Mouse (Mus musculus) stomach, embryonic 16.5 days (tissue): ENCODE data around the gene D130052B06Rik. TPM values are rescaled to one million over a fixed set of nuclear protein-coding genes. Genes with fewer than 3 reads are reported as not detected.

Source experiments
- polyA plus RNA-seq: library from polyadenylated mRNA; unstranded; fragments of >200 nt; fragmentation: Nextera tagmentation; extraction: Ambion mirVana; gene quantifications from 2 replicates; pipeline ENCODE4 v1.2.1, GENCODE M21; 2015

Gene D130052B06Rik
- polyA plus RNA-seq, 1 experiment from 2014 or later, result not detected

Other genes starting within 250 kb of the D130052B06Rik start
- gene Ranbp17, start 85.6 kb upstream of the D130052B06Rik start, polyA plus RNA-seq, result 4.1 and 4.4 TPM in 2 replicates
- gene Gabrp, start 20.3 kb upstream of the D130052B06Rik start, polyA plus RNA-seq, result 0.45 and 0.57 TPM in 2 replicates